In the genomic region with DNA sequence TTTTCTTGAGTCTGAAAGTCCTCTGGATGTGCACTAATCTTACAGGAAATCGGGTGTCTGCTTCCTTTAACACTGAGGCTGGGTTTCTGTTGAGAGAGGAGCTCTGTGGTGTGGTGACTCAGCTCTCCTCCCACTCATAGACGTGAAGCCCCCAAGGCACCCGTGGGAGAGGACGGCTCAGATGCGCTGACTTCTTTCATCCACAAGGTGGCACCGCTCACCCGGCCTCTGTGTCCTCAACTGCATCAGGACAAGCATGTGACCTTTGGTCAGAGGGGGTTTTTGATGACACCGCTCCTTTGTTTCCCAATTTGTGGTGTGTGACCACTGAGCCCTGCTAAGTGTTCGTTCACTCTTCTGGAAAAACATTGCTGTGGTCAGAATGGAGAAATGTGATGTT, we compare ENCODE assay signal across 8 mouse cellular contexts. TPM values are rescaled to one million over a fixed set of nuclear protein-coding genes. Genes with fewer than 3 reads are reported as not detected.
DNase-seq lines count a peak whose midpoint lies in the region; ATAC-seq and TF ChIP-seq lines count a peak whose summit lies in the region.

No protein-coding gene starts in this region.

- no peak for TF ChIP-seq POLR2A in cerebellum, adult 2 months (IDR thresholded peaks at IDR 0.05; ENCODE audit: borderline replicate concordance, insufficient read depth, low read length)
- TF ChIP-seq POLR2A in liver, adult 2 months (IDR thresholded peaks at IDR 0.05; ENCODE audit: extremely low read depth, insufficient read depth, low read length) = no peak

- H3K4me1 ChIP-seq in cerebellum, adult 2 months (ENCODE audit: control insufficient read depth, insufficient read depth, low read length) = no peaks in the 10 kb centered on the region
- no peaks in the 10 kb centered on the region for H3K4me1 ChIP-seq in liver, adult 2 months (ENCODE audit: control insufficient read depth, insufficient read depth, low read length)

- no peaks in the 10 kb centered on the region for H3K27me3 ChIP-seq in cerebellum, adult 2 months (ENCODE audit: control insufficient read depth, insufficient read depth, low read length)
- H3K27me3 ChIP-seq in liver, adult 2 months (ENCODE audit: control insufficient read depth, insufficient read depth, low read length) = 0 out of 2 replicates have a peak, but pooled peaks cover 2% of the 10 kb centered on the region

- WGBS in cerebellum, adult 2 months = 73% methylated on average over 9 of the region's 9 CpGs
- 55% methylated on average over 9 of the region's 9 CpGs for WGBS in liver, adult 2 months

- peak; percentile 50; the same call in 1 of the 2 replicates for TF ChIP-seq CTCF in cerebellum, adult 2 months (IDR thresholded peaks at IDR 0.05; ENCODE audit: borderline replicate concordance, insufficient read depth, low read depth, low read length)
- peak; percentile 82 for TF ChIP-seq CTCF in liver, adult 2 months (IDR thresholded peaks at IDR 0.05; ENCODE audit: low read depth, low read length)

- no peaks in the 10 kb centered on the region for H3K79me2 ChIP-seq in liver, adult 2 months (ENCODE audit: control insufficient read depth, insufficient read depth, low read length)

- DNase-seq in cerebellum, adult 2 months = no peak
- DNase-seq in cerebellum, adult 11-12 months = no peak
- no peak for DNase-seq in liver, adult 2 months (ENCODE audit: extremely low read depth, low read depth, low spot score)
- DNase-seq in liver = no peak
- peak; percentile 30 for DNase-seq in adrenal gland, postnatal 10 days
- DNase-seq in mesoderm, embryonic 11.5 days (ENCODE audit: low read depth, low spot score) = peak; percentile 1
- no peak for DNase-seq in urinary bladder, postnatal 10 days (ENCODE audit: low spot score)

- H3K27ac ChIP-seq in cerebellum, adult 2 months (ENCODE audit: insufficient read depth, low read length) = no peak overlapping the region
- H3K27ac ChIP-seq in liver, adult 2 months (replicated peaks; ENCODE audit: insufficient read depth, low read depth, low read length) = no peak overlapping the region

- no peaks in the 10 kb centered on the region for H3K36me3 ChIP-seq in liver, adult 2 months (ENCODE audit: control insufficient read depth, insufficient read depth, low read length)

- no peak for ATAC-seq in erythroblast, adult 5-6 weeks (replicated peaks; ENCODE audit: low FRiP score, poor library complexity, severe bottlenecking)

- no peak overlapping the region for H3K9ac ChIP-seq in liver, adult 2 months (ENCODE audit: low read depth, low read length)

- no peak overlapping the region for H3K4me3 ChIP-seq in cerebellum, adult 2 months (replicated peaks; ENCODE audit: insufficient read depth, low read depth, low read length)
- H3K4me3 ChIP-seq in liver, adult 2 months (ENCODE audit: insufficient read depth, low read depth, low read length) = no peak overlapping the region

RNA-seq across cellular contexts. Expression of a gene that starts 10.1 kb away (rescaled TPM):
- polyA plus RNA-seq in cerebellum, adult 2 months (2012; rRNA removed) = 15.7 and 17.5 TPM in 2 replicates
- total RNA-seq in liver, adult 2 months (2014; rRNA removed) = 3.2 and 5.6 TPM in 2 replicates
- 6.3 and 10.7 TPM in 2 replicates for polyA plus RNA-seq in liver, adult 2 months (2012; rRNA removed)
- 10 to 100 TPM; 23.1 to 25.9 TPM for total RNA-seq in adrenal gland, postnatal 10 days (2021)
- 5.4 TPM in 1 of 2 replicates, not detected in the other for total RNA-seq in erythroblast, adult 5-6 weeks (2015; ENCODE audit: low replicate concordance)
- 2.6 and 2.8 TPM in 2 replicates for total RNA-seq in erythroblast, adult 5-6 weeks (2017; ENCODE audit: low replicate concordance)

Comparison
In these comparisons a context has a peak if more than half of its experiments do, and no peak if none do; other contexts are left out.
1. DNase-seq: peak in adrenal gland, postnatal 10 days (single experiment) and mesoderm, embryonic 11.5 days (single experiment); none in cerebellum, adult 2 months (0 of 2), cerebellum, adult 11-12 months (single experiment), liver, adult 2 months (single experiment), liver (single experiment) and urinary bladder, postnatal 10 days (single experiment).